Mouse (Mus musculus) forebrain, embryonic 13.5 days (tissue): ENCODE measurements at regions not wholly inside any gene's neighbourhood (a gene's known extent, or its start where the extent isn't known, plus 50 kb on each side); places are given as distances from the start of the nearest gene placed in this dataset.

Source experiments
- ATAC-seq: fragments of 200-750 bp; cut with Nextera tagmentation; 2 replicates; pipeline ENCODE4 v1.8.0; 2017
- H3K27ac ChIP-seq: fragments of 300-500 bp; sonication (generic); 2 replicates; pipeline ENCODE4 v1.5.1; 2015; ENCODE audit warnings: inconsistent platforms, mild to moderate bottlenecking, moderate library complexity
- H3K27me3 ChIP-seq: fragments of 300-500 bp; sonication (generic); 2 replicates; pipeline ENCODE4 v1.6.1; 2015; ENCODE audit warnings: mild to moderate bottlenecking, inconsistent platforms
- H3K36me3 ChIP-seq: fragments of 300-500 bp; sonication (generic); 2 replicates; pipeline ENCODE4 v1.6.1; 2015; ENCODE audit warnings: mild to moderate bottlenecking, inconsistent platforms; ENCODE audit not compliant: poor library complexity, severe bottlenecking
- H3K4me1 ChIP-seq: fragments of 300-500 bp; sonication (generic); 2 replicates; pipeline ENCODE4 v1.6.1; 2015; ENCODE audit warnings: inconsistent platforms
- H3K4me2 ChIP-seq: fragments of 300-500 bp; sonication (generic); 2 replicates; pipeline ENCODE4 v1.6.1; 2015; ENCODE audit warnings: inconsistent platforms, mild to moderate bottlenecking, moderate library complexity
- H3K4me3 ChIP-seq: fragments of 300-500 bp; sonication (generic); 2 replicates; pipeline ENCODE4 v1.5.1; 2015; ENCODE audit warnings: mild to moderate bottlenecking, inconsistent platforms
- H3K9ac ChIP-seq: fragments of 300-500 bp; sonication (generic); 2 replicates; pipeline ENCODE4 v1.6.1; 2015; ENCODE audit warnings: mild to moderate bottlenecking, inconsistent platforms
- H3K9me3 ChIP-seq: fragments of 300-500 bp; sonication (generic); replicated peaks from 2 replicates; pipeline ENCODE4 v1.6.1; 2016; ENCODE audit warnings: inconsistent platforms
- WGBS: fragments of 180-500 bp; shearing (Covaris S2); methylation state at CpG from one replicate; pipeline ENCODE4 v1.1.7; 2015; 5-methylcytosine and 5-hydroxymethylcytosine counted together

- 0 out of 2 replicates have a peak overlapping the region, but pooled peaks have one; percentile 9 for H3K4me3 ChIP-seq
- H3K4me2 ChIP-seq, result peak overlapping the region; percentile 48; the same call in 1 of the 2 replicates
- 1% methylated on average over 11 of the region's 11 CpGs for WGBS
- peak overlapping the region; percentile 31; the same call in 1 of the 2 replicates for H3K27ac ChIP-seq
- H3K9ac ChIP-seq, result no peak overlapping the region
- ATAC-seq, result no peak
- H3K9me3 ChIP-seq, result no peaks in the 10 kb centered on the region
- no peaks in the 10 kb centered on the region for H3K36me3 ChIP-seq
- H3K27me3 ChIP-seq, result peaks cover 53% of the 10 kb centered on the region
- H3K4me1 ChIP-seq, result peaks cover 47% of the 10 kb centered on the region
Measured at GRCm38 (mm10) chr6:51170414-51170813, 262.1 kb upstream of the Nfe2l3 start.

- no peak overlapping the region for H3K4me3 ChIP-seq
- no peaks in the 10 kb centered on the region for H3K36me3 ChIP-seq
- H3K4me1 ChIP-seq, result peaks cover 42% of the 10 kb centered on the region
- no peak overlapping the region for H3K27ac ChIP-seq
- WGBS, result under 1% methylated on average over 11 of the region's 11 CpGs
- peak; percentile 79 for ATAC-seq
- no peak overlapping the region for H3K9ac ChIP-seq
- H3K9me3 ChIP-seq, result no peaks in the 10 kb centered on the region
- peaks cover 58% of the 10 kb centered on the region for H3K27me3 ChIP-seq
- no peak overlapping the region for H3K4me2 ChIP-seq
Measured at GRCm38 (mm10) chr6:51170871-51171270, 261.6 kb upstream of the Nfe2l3 start.

GRCm38 (mm10) chr6:51171761-51172160 lies 260.7 kb upstream of the Nfe2l3 start:
- Histone ChIP-seq H3K27ac (no peak overlapping the region), H3K36me3 (no peaks in the 10 kb centered on the region), H3K4me2 (peak overlapping the region; percentile 48), H3K9me3 (no peaks in the 10 kb centered on the region), H3K4me1 (peaks cover 42% of the 10 kb centered on the region), H3K4me3 (no peak overlapping the region), H3K27me3 (peaks cover 67% of the 10 kb centered on the region), H3K9ac (no peak overlapping the region; the same call in 1 of the 2 replicates)
- WGBS, result 1% methylated on average over 22 of the region's 22 CpGs
- ATAC-seq, result no peak

DNA sequence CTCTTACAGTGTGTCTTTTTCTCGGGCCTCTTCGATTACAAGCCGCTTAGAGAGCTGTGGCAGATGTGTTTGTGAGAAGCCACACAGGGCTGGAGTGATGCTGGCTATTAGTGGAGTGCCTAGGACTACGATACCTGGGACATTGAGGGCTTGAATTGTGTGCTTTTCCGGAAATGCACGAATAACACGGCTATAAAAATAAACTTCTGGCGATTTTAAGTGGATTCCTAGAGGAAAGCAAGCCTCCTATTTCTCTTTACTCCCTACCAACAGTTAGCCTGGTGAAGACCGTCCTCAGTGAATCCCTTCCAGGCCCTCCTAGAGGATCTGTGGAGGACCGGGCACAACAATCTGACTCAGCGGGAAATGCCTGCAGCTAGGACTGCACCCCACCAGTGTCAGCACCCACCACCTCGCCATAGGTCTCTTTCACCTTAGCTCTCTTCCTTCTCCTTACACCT lies 260.1 kb upstream of the Nfe2l3 start:
- Histone ChIP-seq H3K27ac (no peak overlapping the region; the same call in 1 of the 2 replicates), H3K27me3 (peaks cover 73% of the 10 kb centered on the region), H3K36me3 (no peaks in the 10 kb centered on the region), H3K4me3 (0 out of 2 replicates have a peak overlapping the region, but pooled peaks have one; percentile 12), H3K4me2 (peak overlapping the region; percentile 48), H3K4me1 (peaks cover 42% of the 10 kb centered on the region), H3K9ac (0 out of 2 replicates have a peak overlapping the region, but pooled peaks have one; percentile 2), H3K9me3 (no peaks in the 10 kb centered on the region)
- no peak for ATAC-seq
- WGBS, result under 1% methylated on average over 12 of the region's 12 CpGs

DNA sequence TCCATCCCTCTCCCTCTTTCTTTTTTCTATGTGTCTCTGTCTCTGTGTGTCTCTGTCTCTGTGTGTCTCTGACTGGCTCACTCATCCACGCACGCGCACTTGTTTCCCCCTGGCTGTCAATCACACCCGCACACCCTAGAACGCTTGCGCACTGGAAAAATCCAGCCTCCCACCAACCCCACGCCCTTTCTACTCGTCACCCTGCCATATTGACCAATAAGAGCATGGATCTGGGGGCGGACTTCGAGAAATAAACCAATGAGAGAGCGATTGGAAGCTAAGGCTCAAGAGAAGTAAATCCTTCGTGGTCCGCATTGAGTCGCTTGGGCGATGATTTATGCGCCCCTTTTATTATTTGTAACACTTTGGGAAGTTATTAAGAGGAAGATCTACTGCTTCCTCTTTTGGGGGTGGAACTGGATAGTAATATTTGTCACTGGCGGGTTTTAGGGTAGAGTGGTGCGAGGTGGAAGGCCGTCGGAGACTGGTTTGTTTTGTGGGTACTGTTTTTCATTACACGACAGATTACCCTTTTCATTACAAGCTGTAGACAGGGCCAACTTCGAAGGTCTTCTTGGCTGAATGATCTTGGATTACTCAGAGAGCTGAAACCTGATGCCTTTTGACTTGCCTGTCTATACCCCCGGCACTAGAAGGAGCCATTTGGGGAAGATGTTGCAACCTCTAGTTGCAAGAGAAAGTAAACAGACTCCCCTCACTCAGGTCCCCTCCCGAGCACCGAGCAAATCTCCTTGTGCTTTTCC lies 259.4 kb upstream of the Nfe2l3 start:
- H3K27me3 ChIP-seq, result peaks cover 79% of the 10 kb centered on the region
- H3K9ac ChIP-seq, result no peak overlapping the region
- peak overlapping the region; percentile 12; the same call in 1 of the 2 replicates for H3K4me3 ChIP-seq
- H3K27ac ChIP-seq, result no peak overlapping the region
- H3K36me3 ChIP-seq, result no peaks in the 10 kb centered on the region
- H3K4me2 ChIP-seq, result peak overlapping the region; percentile 48
- H3K9me3 ChIP-seq, result no peaks in the 10 kb centered on the region
- peaks cover 42% of the 10 kb centered on the region for H3K4me1 ChIP-seq
- WGBS, result under 1% methylated on average over 25 of the region's 25 CpGs
- ATAC-seq, result peak; percentile 76

- Histone ChIP-seq H3K9ac (no peak overlapping the region), H3K27me3 (peaks cover 76% of the 10 kb centered on the region), H3K4me3 (0 out of 2 replicates have a peak overlapping the region, but pooled peaks have one; percentile 11), H3K9me3 (no peaks in the 10 kb centered on the region), H3K4me1 (peaks cover 35% of the 10 kb centered on the region), H3K36me3 (no peaks in the 10 kb centered on the region), H3K27ac (no peak overlapping the region), H3K4me2 (peak overlapping the region; percentile 48)
- WGBS, result 1% methylated on average over 28 of the region's 28 CpGs
- ATAC-seq, result no peak
Measured at GRCm38 (mm10) chr6:51173620-51174442, 258.6 kb upstream of the Nfe2l3 start.

DNA sequence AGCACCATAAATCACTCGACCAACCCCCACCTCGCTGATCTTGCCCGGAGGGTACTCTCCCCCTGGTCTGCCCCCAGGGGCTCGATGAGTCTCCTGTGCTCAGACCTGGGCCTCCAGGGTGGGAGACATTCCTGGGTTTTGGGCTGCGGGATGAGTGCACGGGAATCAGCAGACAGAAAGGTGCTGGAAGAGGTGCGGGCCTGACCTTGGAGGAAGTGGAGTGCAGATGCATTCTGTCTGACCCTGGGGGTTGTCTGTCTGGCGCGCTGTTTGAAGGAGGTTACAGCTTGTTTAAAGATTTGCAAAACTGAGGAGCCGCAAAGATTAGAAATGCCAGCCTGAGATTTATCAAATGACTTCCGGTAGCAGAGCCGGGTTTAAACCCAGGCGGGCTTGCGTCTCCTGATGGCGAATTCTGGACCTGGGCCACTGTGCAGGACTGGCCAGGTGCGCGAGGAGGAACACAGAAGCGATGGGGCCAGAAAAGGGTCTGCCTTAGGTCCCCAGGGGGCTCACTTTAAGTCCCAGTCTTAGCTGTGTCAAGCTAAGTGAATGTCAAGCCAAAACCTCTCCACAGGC lies 257.9 kb upstream of the Nfe2l3 start:
- Histone ChIP-seq H3K27ac (no peak overlapping the region), H3K4me2 (no peak overlapping the region; the same call in 1 of the 2 replicates), H3K4me3 (no peak overlapping the region), H3K27me3 (peaks cover 76% of the 10 kb centered on the region), H3K4me1 (peaks cover 29% of the 10 kb centered on the region; the same call in 1 of the 2 replicates), H3K9ac (no peak overlapping the region), H3K36me3 (no peaks in the 10 kb centered on the region), H3K9me3 (no peaks in the 10 kb centered on the region)
- ATAC-seq, result no peak
- 2% methylated on average over 18 of the region's 18 CpGs for WGBS

DNA sequence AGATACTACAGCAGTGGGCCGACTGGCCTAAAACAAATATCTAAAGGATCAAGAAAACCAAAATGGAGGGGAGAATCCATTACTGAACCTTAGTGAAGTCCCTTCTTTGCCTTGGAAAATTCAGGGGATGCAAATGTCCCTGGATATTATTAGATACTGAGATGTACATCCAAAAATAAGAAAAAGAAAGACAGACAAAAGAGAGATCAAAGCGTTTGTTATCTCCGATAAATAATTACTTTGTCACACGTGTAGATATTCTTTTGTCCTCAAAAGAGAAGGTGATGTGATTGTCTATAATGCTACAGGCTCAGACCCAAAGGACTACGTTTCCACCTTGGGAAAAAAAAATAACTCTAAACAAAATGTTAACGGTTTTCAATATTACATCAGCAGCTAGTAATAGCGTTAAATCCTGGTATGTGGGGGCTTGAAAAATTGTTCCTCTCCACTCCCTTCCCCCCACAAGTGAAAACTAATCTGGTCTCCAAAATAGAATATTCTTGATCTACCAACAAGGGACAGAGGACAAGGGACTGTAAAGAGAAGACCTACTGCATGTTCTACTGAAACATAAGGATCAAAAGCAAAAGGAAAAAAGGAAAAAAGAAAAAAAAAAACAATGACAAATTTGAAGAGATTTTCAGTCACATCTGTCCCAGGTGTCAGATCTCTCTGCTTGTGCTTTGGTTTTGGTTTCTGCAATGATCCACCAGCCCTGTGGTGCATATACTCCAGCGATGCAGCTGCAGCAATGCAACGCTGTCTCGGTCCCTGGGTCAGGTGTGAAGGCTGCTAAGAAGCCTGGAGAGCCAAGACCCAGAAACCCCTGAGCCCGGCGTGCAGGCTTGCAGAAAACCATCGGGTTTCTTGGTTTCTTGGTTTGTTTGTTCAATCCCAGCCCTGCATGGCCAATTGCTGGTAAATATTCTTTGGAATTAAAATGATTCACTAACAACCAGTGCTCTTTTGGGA lies 256.6 kb upstream of the Nfe2l3 start:
- no peaks in the 10 kb centered on the region for H3K36me3 ChIP-seq
- H3K4me1 ChIP-seq, result peaks cover 24% of the 10 kb centered on the region; the same call in 1 of the 2 replicates
- H3K27ac ChIP-seq, result no peak overlapping the region
- 6% methylated on average over 13 of the region's 13 CpGs for WGBS
- peaks cover 76% of the 10 kb centered on the region for H3K27me3 ChIP-seq
- no peaks in the 10 kb centered on the region for H3K9me3 ChIP-seq
- H3K9ac ChIP-seq, result no peak overlapping the region
- no peak overlapping the region for H3K4me3 ChIP-seq
- H3K4me2 ChIP-seq, result no peak overlapping the region
- ATAC-seq, result no peak

GRCm38 (mm10) chr6:51176791-51177433 lies 255.6 kb upstream of the Nfe2l3 start:
- 6% methylated on average over 6 of the region's 6 CpGs for WGBS
- Histone ChIP-seq H3K36me3 (no peaks in the 10 kb centered on the region), H3K9me3 (no peaks in the 10 kb centered on the region), H3K9ac (no peak overlapping the region), H3K4me1 (peaks cover 22% of the 10 kb centered on the region; the same call in 1 of the 2 replicates), H3K4me2 (no peak overlapping the region), H3K27me3 (peaks cover 86% of the 10 kb centered on the region), H3K4me3 (no peak overlapping the region), H3K27ac (no peak overlapping the region)
- ATAC-seq, result no peak

- Histone ChIP-seq H3K9me3 (no peaks in the 10 kb centered on the region), H3K36me3 (no peaks in the 10 kb centered on the region), H3K27ac (no peak overlapping the region), H3K27me3 (peaks cover 87% of the 10 kb centered on the region), H3K4me1 (peaks cover 18% of the 10 kb centered on the region; the same call in 1 of the 2 replicates), H3K9ac (no peak overlapping the region), H3K4me3 (peak overlapping the region; percentile 12; the same call in 1 of the 2 replicates), H3K4me2 (peak overlapping the region; percentile 49)
- ATAC-seq, result no peak
- WGBS, result 3% methylated on average over 14 of the region's 14 CpGs
Measured at GRCm38 (mm10) chr6:51177701-51178060, 254.8 kb upstream of the Nfe2l3 start.
